Mouse (Mus musculus) G1E (cell line): ENCODE measurements around the gene Nfe2l2. TPM values are rescaled to one million over a fixed set of nuclear protein-coding genes. Genes with fewer than 3 reads are reported as not detected.
"Not testable (repeated sequence)": the region's sequence is repeated elsewhere in the genome, so short reads cannot be mapped to it uniquely, and the experiment has no call there.

Source experiments
- ATAC-seq: 2 replicates; pipeline ENCODE4 v1.8.0; 2016; ENCODE audit warnings: mild to moderate bottlenecking; ENCODE audit not compliant: insufficient number of reproducible peaks, poor library complexity, low FRiP score, severe bottlenecking; ENCODE audit errors: extremely low read depth
- DNase-seq: peaks from one replicate; pipeline ENCODE4 v3.0.0; 2012; ENCODE audit warnings: low spot score
- H3K27me3 ChIP-seq: 2 replicates; pipeline ENCODE4 v1.6.1; 2012; ENCODE audit warnings: mild to moderate bottlenecking, low read length, inconsistent platforms; ENCODE audit not compliant: insufficient read depth
- H3K36me3 ChIP-seq: replicated peaks from 2 replicates; pipeline ENCODE3; 2012; ENCODE audit warnings: mild to moderate bottlenecking, inconsistent platforms
- H3K4me1 ChIP-seq: 2 replicates; pipeline ENCODE4 v1.6.1; 2012; ENCODE audit warnings: low read depth, low read length, inconsistent platforms, mixed read lengths; ENCODE audit not compliant: insufficient read depth
- H3K4me3 ChIP-seq: 2 replicates; pipeline ENCODE4 v1.5.1; 2012; ENCODE audit warnings: low read depth, mild to moderate bottlenecking, inconsistent platforms, low read length, moderate library complexity, mixed read lengths
- H3K9me3 ChIP-seq: replicated peaks from 2 replicates; pipeline ENCODE4 v1.6.1; 2012; ENCODE audit warnings: inconsistent platforms
- CTCF ChIP-seq: IDR thresholded peaks from 2 replicates; pipeline ENCODE4 v1.5.1; 2012; ENCODE audit warnings: low read depth, low read length, inconsistent platforms, mixed read lengths
- GATA1 ChIP-seq: IDR thresholded peaks from 2 replicates; pipeline ENCODE4 v1.6.1; 2012; ENCODE audit warnings: borderline replicate concordance, low read length, inconsistent platforms, mixed read lengths
- GATA2 ChIP-seq: IDR thresholded peaks from 2 replicates; pipeline ENCODE4 v1.6.1; 2012; ENCODE audit warnings: low read depth, low read length, inconsistent platforms, borderline replicate concordance
- POLR2AphosphoS5 ChIP-seq: IDR thresholded peaks from 2 replicates; pipeline ENCODE4 v1.6.1; 2012; ENCODE audit warnings: low read depth, low read length, inconsistent platforms; ENCODE audit not compliant: insufficient replicate concordance
- TAL1 ChIP-seq: conservative IDR thresholded peaks from 2 replicates; pipeline ENCODE4 v1.6.1; 2012; ENCODE audit warnings: low read depth, low read length, inconsistent platforms, mixed read lengths
- polyA plus RNA-seq: library from polyadenylated mRNA; stranded (reverse); fragments of >175 nt; gene quantifications from 2 replicates; pipeline ENCODE4 v1.2.3, GENCODE M21; 2012
- total RNA-seq, 2 experiments: library from RNA; stranded (forward) in 1 of 2; stranded (reverse) in 1 of 2; fragments of 200-1000 nt in 1 of 2; fragments of >200 nt in 1 of 2; fragmentation: Nextera tagmentation in 1 of 2; gene quantifications; 2 replicates each; pipeline ENCODE4 v1.2.3; 2014 to 2017

Nfe2l2 gene
- total and polyA plus RNA-seq, 3 experiments: 12.4 to 104 (median 99.5) TPM

GRCm38 (mm10) chr2:75698007-75698406, 6.4 kb downstream of the Nfe2l2 start:
- DNase-seq (no peak), ATAC-seq (no peak)
- H3K9me3 ChIP-seq: no peaks in the 10 kb centered on the region
- H3K36me3 ChIP-seq: peaks cover 73% of the 10 kb centered on the region
- TF ChIP-seq CTCF (no peak), TAL1 (no peak), GATA1 (no peak), GATA2 (no peak), POLR2AphosphoS5 (no peak)
- peaks cover 74% of the 10 kb centered on the region for H3K4me1 ChIP-seq
- no peak overlapping the region for H3K4me3 ChIP-seq
- H3K27me3 ChIP-seq: no peaks in the 10 kb centered on the region

DNA sequence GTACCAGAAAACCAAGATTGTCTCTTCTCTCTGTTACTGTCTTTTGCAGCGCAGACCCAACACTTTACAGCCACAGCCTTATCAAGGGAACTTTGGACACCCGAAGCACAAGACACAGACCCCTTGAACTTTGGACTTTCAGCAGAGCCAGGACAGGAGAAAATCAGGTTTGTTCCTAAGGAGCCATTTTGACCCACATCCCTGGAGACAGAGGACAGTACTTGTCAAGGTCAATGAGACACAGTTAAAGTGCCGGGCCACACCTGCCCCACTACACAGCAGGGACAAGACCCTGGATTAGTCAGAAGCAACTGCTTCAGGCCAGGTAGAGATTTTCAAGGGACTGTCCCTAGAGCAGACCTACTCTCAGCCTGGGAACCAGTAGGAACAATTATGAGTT, 7.2 kb downstream of the Nfe2l2 start:
- no peaks in the 10 kb centered on the region for H3K9me3 ChIP-seq
- peaks cover 76% of the 10 kb centered on the region for H3K4me1 ChIP-seq
- H3K36me3 ChIP-seq: peaks cover 81% of the 10 kb centered on the region
- TF ChIP-seq POLR2AphosphoS5 (no peak), TAL1 (no peak), GATA2 (no peak), CTCF (no peak), GATA1 (no peak)
- no peak for ATAC-seq
- no peak overlapping the region for H3K4me3 ChIP-seq
- DNase-seq: no peak
- H3K27me3 ChIP-seq: no peaks in the 10 kb centered on the region

GRCm38 (mm10) chr2:75696371-75696770, 8.1 kb downstream of the Nfe2l2 start:
- DNase-seq (no peak), ATAC-seq (no peak)
- TF ChIP-seq TAL1 (no peak), CTCF (no peak), GATA1 (no peak), GATA2 (no peak), POLR2AphosphoS5 (no peak)
- H3K4me1 ChIP-seq: peaks cover 70% of the 10 kb centered on the region
- H3K9me3 ChIP-seq: no peaks in the 10 kb centered on the region
- no peaks in the 10 kb centered on the region for H3K27me3 ChIP-seq
- no peak overlapping the region for H3K4me3 ChIP-seq
- H3K36me3 ChIP-seq: peaks cover 87% of the 10 kb centered on the region

GRCm38 (mm10) chr2:75695676-75696350, 8.6 kb downstream of the Nfe2l2 start:
- peaks cover 67% of the 10 kb centered on the region for H3K4me1 ChIP-seq
- ATAC-seq: no peak

GRCm38 (mm10) chr2:75694926-75695325, 9.5 kb downstream of the Nfe2l2 start:
- not testable (repeated sequence) for H3K27me3 ChIP-seq, H3K4me3 ChIP-seq, H3K9me3 ChIP-seq, ATAC-seq, DNase-seq
- Histone ChIP-seq H3K36me3 (peaks cover 87% of the 10 kb centered on the region), H3K4me1 (peaks cover 63% of the 10 kb centered on the region)

More at GRCm38 (mm10) chr2:75695676-75696350, 8.6 kb downstream of the Nfe2l2 start:
- Histone ChIP-seq H3K27me3 (no peaks in the 10 kb centered on the region), H3K36me3 (peaks cover 87% of the 10 kb centered on the region), H3K4me3 (no peak overlapping the region), H3K9me3 (no peaks in the 10 kb centered on the region)
- no peak for TF ChIP-seq TAL1
- TF ChIP-seq GATA2: no peak
- no peak for TF ChIP-seq GATA1
- TF ChIP-seq POLR2AphosphoS5: no peak
- no peak for TF ChIP-seq CTCF
- no peak for DNase-seq

- H3K36me3 ChIP-seq: peaks cover 89% of the 10 kb centered on the region
- H3K4me3 ChIP-seq: no peak overlapping the region
These were observed 12.1 kb downstream of the Nfe2l2 start for GRCm38 (mm10) chr2:75692369-75692768.

More at GRCm38 (mm10) chr2:75692369-75692768, 12.1 kb downstream of the Nfe2l2 start:
- ATAC-seq (no peak), DNase-seq (no peak)
- Histone ChIP-seq H3K27me3 (no peaks in the 10 kb centered on the region), H3K4me1 (peaks cover 59% of the 10 kb centered on the region), H3K9me3 (no peaks in the 10 kb centered on the region)
- TF ChIP-seq GATA2 (no peak), CTCF (no peak), GATA1 (no peak), POLR2AphosphoS5 (no peak), TAL1 (no peak)
